Mouse (Mus musculus): ENCODE measurements around the gene Ugp2. TPM values are rescaled to one million over a fixed set of nuclear protein-coding genes. Genes with fewer than 3 reads are reported as not detected.

Gene Ugp2
- 164 and 178 TPM in 2 replicates for polyA plus RNA-seq (2015; fragmentation: Nextera tagmentation; extraction: Ambion mirVana)

- H3K4me2 ChIP-seq (ENCODE audit: low read depth, low read length): peak within 1 kb of the TSS; percentile 86
- peak within 1 kb of the TSS; percentile 86 for H3K9ac ChIP-seq (ENCODE audit: low read length)
- ATAC-seq (replicated peaks; ENCODE audit: extremely low read depth, insufficient read depth, low FRiP score): peak; percentile 91
- H3K9me3 ChIP-seq (replicated peaks; ENCODE audit: control insufficient read depth, low read length): no peaks in the 10 kb centered on the region
- peak within 1 kb of the TSS; percentile 79 for H3K4me3 ChIP-seq (ENCODE audit: low read length)
- peak within 1 kb of the TSS; percentile 98 for H3K27ac ChIP-seq (ENCODE audit: low read length)
- peaks cover 16% of the 10 kb centered on the region for H3K4me1 ChIP-seq (ENCODE audit: control insufficient read depth, insufficient read depth, low read length)
- no peaks in the 10 kb centered on the region for H3K36me3 ChIP-seq (ENCODE audit: control insufficient read depth, insufficient read depth)
- 6% methylated on average over 38 of the region's 38 CpGs for WGBS
- no peaks in the 10 kb centered on the region for H3K27me3 ChIP-seq (ENCODE audit: control insufficient read depth, insufficient read depth, low read length)
Measured at GRCm38 (mm10) chr11:21371122-21371806, at the start of gene Ugp2. Gene Ugp2, minus strand, starts transcription at chr11:21371201.

GRCm38 (mm10) chr11:21414911-21415381, 43.9 kb upstream of the Ugp2 start:
- H3K27ac ChIP-seq (ENCODE audit: low read length): peak overlapping the region; percentile 73
- no peak overlapping the region for H3K4me3 ChIP-seq (ENCODE audit: low read length)
- no peak overlapping the region for H3K4me2 ChIP-seq (ENCODE audit: low read depth, low read length)
- no peaks in the 10 kb centered on the region for H3K27me3 ChIP-seq (ENCODE audit: control insufficient read depth, insufficient read depth, low read length)
- no peaks in the 10 kb centered on the region for H3K36me3 ChIP-seq (ENCODE audit: control insufficient read depth, insufficient read depth)
- WGBS: 34% methylated on average over 7 of the region's 7 CpGs
- H3K9me3 ChIP-seq (replicated peaks; ENCODE audit: control insufficient read depth, low read length): no peaks in the 10 kb centered on the region
- no peak overlapping the region for H3K9ac ChIP-seq (ENCODE audit: low read length)
- peaks cover 5% of the 10 kb centered on the region; the same call in 1 of the 2 replicates for H3K4me1 ChIP-seq (ENCODE audit: control insufficient read depth, insufficient read depth, low read length)
- peak; percentile 78 for ATAC-seq (replicated peaks; ENCODE audit: extremely low read depth, insufficient read depth, low FRiP score)

- 55% methylated on average over 4 of the region's 4 CpGs for WGBS
- peak overlapping the region; percentile 61; the same call in 1 of the 2 replicates for H3K27ac ChIP-seq (ENCODE audit: low read length)
Measured at GRCm38 (mm10) chr11:21406668-21407067, 35.7 kb upstream of the Ugp2 start.

GRCm38 (mm10) chr11:21406141-21406540, 35.1 kb upstream of the Ugp2 start:
- WGBS: 26% methylated on average over 1 of the region's 1 CpGs
- H3K9me3 ChIP-seq (replicated peaks; ENCODE audit: control insufficient read depth, low read length): no peaks in the 10 kb centered on the region
- H3K27ac ChIP-seq (ENCODE audit: low read length): 0 out of 2 replicates have a peak overlapping the region, but pooled peaks have one; percentile 7
- no peak for ATAC-seq (replicated peaks; ENCODE audit: extremely low read depth, insufficient read depth, low FRiP score)
- no peaks in the 10 kb centered on the region for H3K27me3 ChIP-seq (ENCODE audit: control insufficient read depth, insufficient read depth, low read length)
- H3K9ac ChIP-seq (ENCODE audit: low read length): no peak overlapping the region
- H3K4me2 ChIP-seq (ENCODE audit: low read depth, low read length): no peak overlapping the region
- H3K4me3 ChIP-seq (ENCODE audit: low read length): no peak overlapping the region
- H3K36me3 ChIP-seq (ENCODE audit: control insufficient read depth, insufficient read depth): no peaks in the 10 kb centered on the region
- peaks cover 7% of the 10 kb centered on the region; the same call in 1 of the 2 replicates for H3K4me1 ChIP-seq (ENCODE audit: control insufficient read depth, insufficient read depth, low read length)

More at GRCm38 (mm10) chr11:21406668-21407067, 35.7 kb upstream of the Ugp2 start:
- no peaks in the 10 kb centered on the region for H3K36me3 ChIP-seq (ENCODE audit: control insufficient read depth, insufficient read depth)
- no peaks in the 10 kb centered on the region for H3K27me3 ChIP-seq (ENCODE audit: control insufficient read depth, insufficient read depth, low read length)
- H3K4me3 ChIP-seq (ENCODE audit: low read length): no peak overlapping the region
- ATAC-seq (replicated peaks; ENCODE audit: extremely low read depth, insufficient read depth, low FRiP score): no peak
- no peak overlapping the region for H3K9ac ChIP-seq (ENCODE audit: low read length)
- H3K9me3 ChIP-seq (replicated peaks; ENCODE audit: control insufficient read depth, low read length): no peaks in the 10 kb centered on the region
- H3K4me2 ChIP-seq (ENCODE audit: low read depth, low read length): no peak overlapping the region
- H3K4me1 ChIP-seq (ENCODE audit: control insufficient read depth, insufficient read depth, low read length): peaks cover 7% of the 10 kb centered on the region; the same call in 1 of the 2 replicates

- Histone ChIP-seq H3K4me1 (ENCODE audit: control insufficient read depth, insufficient read depth, low read length) (peaks cover 20% of the 10 kb centered on the region), H3K9ac (ENCODE audit: low read length) (no peak overlapping the region), H3K4me3 (ENCODE audit: low read length) (no peak overlapping the region), H3K27me3 (ENCODE audit: control insufficient read depth, insufficient read depth, low read length) (no peaks in the 10 kb centered on the region), H3K36me3 (ENCODE audit: control insufficient read depth, insufficient read depth) (no peaks in the 10 kb centered on the region), H3K27ac (ENCODE audit: low read length) (no peak overlapping the region; the same call in 1 of the 2 replicates), H3K9me3 (replicated peaks; ENCODE audit: control insufficient read depth, low read length) (no peaks in the 10 kb centered on the region), H3K4me2 (ENCODE audit: low read depth, low read length) (no peak overlapping the region)
- no peak for ATAC-seq (replicated peaks; ENCODE audit: extremely low read depth, insufficient read depth, low FRiP score)
- WGBS: 16% methylated on average over 1 of the region's 1 CpGs
Measured at GRCm38 (mm10) chr11:21403877-21404276, 32.9 kb upstream of the Ugp2 start.

- no peak for ATAC-seq (replicated peaks; ENCODE audit: extremely low read depth, insufficient read depth, low FRiP score)
Measured at GRCm38 (mm10) chr11:21402481-21403254, 31.7 kb upstream of the Ugp2 start.

GRCm38 (mm10) chr11:21401248-21401647, 30.2 kb upstream of the Ugp2 start:
- WGBS: 85% methylated on average over 2 of the region's 2 CpGs
- Histone ChIP-seq H3K4me2 (ENCODE audit: low read depth, low read length) (no peak overlapping the region), H3K9me3 (replicated peaks; ENCODE audit: control insufficient read depth, low read length) (no peaks in the 10 kb centered on the region), H3K27ac (ENCODE audit: low read length) (no peak overlapping the region), H3K36me3 (ENCODE audit: control insufficient read depth, insufficient read depth) (no peaks in the 10 kb centered on the region), H3K4me3 (ENCODE audit: low read length) (no peak overlapping the region), H3K27me3 (ENCODE audit: control insufficient read depth, insufficient read depth, low read length) (no peaks in the 10 kb centered on the region), H3K4me1 (ENCODE audit: control insufficient read depth, insufficient read depth, low read length) (peaks cover 30% of the 10 kb centered on the region), H3K9ac (ENCODE audit: low read length) (no peak overlapping the region)
- ATAC-seq (replicated peaks; ENCODE audit: extremely low read depth, insufficient read depth, low FRiP score): no peak

More at GRCm38 (mm10) chr11:21402481-21403254, 31.7 kb upstream of the Ugp2 start:
- H3K9ac ChIP-seq (ENCODE audit: low read length): no peak overlapping the region
- H3K9me3 ChIP-seq (replicated peaks; ENCODE audit: control insufficient read depth, low read length): no peaks in the 10 kb centered on the region
- 54% methylated on average over 5 of the region's 5 CpGs for WGBS
- no peak overlapping the region for H3K4me3 ChIP-seq (ENCODE audit: low read length)
- H3K4me1 ChIP-seq (ENCODE audit: control insufficient read depth, insufficient read depth, low read length): peaks cover 29% of the 10 kb centered on the region
- no peaks in the 10 kb centered on the region for H3K27me3 ChIP-seq (ENCODE audit: control insufficient read depth, insufficient read depth, low read length)
- H3K36me3 ChIP-seq (ENCODE audit: control insufficient read depth, insufficient read depth): no peaks in the 10 kb centered on the region
- no peak overlapping the region for H3K4me2 ChIP-seq (ENCODE audit: low read depth, low read length)
- no peak overlapping the region for H3K27ac ChIP-seq (ENCODE audit: low read length)

- H3K9ac ChIP-seq (ENCODE audit: low read length): peak overlapping the region; percentile 4
Measured at GRCm38 (mm10) chr11:21399186-21399681, 28.2 kb upstream of the Ugp2 start.

More at GRCm38 (mm10) chr11:21399186-21399681, 28.2 kb upstream of the Ugp2 start:
- Histone ChIP-seq H3K4me1 (ENCODE audit: control insufficient read depth, insufficient read depth, low read length) (peaks cover 26% of the 10 kb centered on the region), H3K4me3 (ENCODE audit: low read length) (no peak overlapping the region), H3K27me3 (ENCODE audit: control insufficient read depth, insufficient read depth, low read length) (no peaks in the 10 kb centered on the region), H3K27ac (ENCODE audit: low read length) (peak overlapping the region; percentile 88), H3K4me2 (ENCODE audit: low read depth, low read length) (no peak overlapping the region), H3K36me3 (ENCODE audit: control insufficient read depth, insufficient read depth) (no peaks in the 10 kb centered on the region), H3K9me3 (replicated peaks; ENCODE audit: control insufficient read depth, low read length) (no peaks in the 10 kb centered on the region; the same call in 1 of the 2 replicates)
- WGBS: 20% methylated on average over 5 of the region's 5 CpGs
- ATAC-seq (replicated peaks; ENCODE audit: extremely low read depth, insufficient read depth, low FRiP score): peak; percentile 66

All from heart, embryonic 16.5 days (tissue).